Mouse (Mus musculus) hindbrain, postnatal 0 days (tissue): ENCODE data around the gene Rbm47. TPM values are rescaled to one million over a fixed set of nuclear protein-coding genes. Genes with fewer than 3 reads are reported as not detected.

Experiments
- ATAC-seq: fragments of 200-750 bp; cut with Nextera tagmentation; 2 replicates; pipeline ENCODE4 v1.8.0; 2017; ENCODE audit warnings: mild to moderate bottlenecking, moderate TSS enrichment, moderate library complexity
- DNase-seq: peaks from one replicate; pipeline ENCODE4 v3.0.0-alpha.2; 2015; ENCODE audit warnings: low spot score
- H3K27ac ChIP-seq: fragments of 300-500 bp; sonication (generic); 2 replicates; pipeline ENCODE4 v1.5.1; 2014; ENCODE audit warnings: mild to moderate bottlenecking
- H3K27me3 ChIP-seq: fragments of 300-500 bp; sonication (generic); 2 replicates; pipeline ENCODE4 v1.6.1; 2014; ENCODE audit warnings: low read length, mixed read lengths; ENCODE audit not compliant: insufficient read depth
- H3K36me3 ChIP-seq: fragments of 300-500 bp; sonication (generic); 2 replicates; pipeline ENCODE4 v1.6.1; 2014; ENCODE audit warnings: low read length, mixed read lengths; ENCODE audit not compliant: insufficient read depth
- H3K4me1 ChIP-seq: fragments of 300-500 bp; sonication (generic); 2 replicates; pipeline ENCODE4 v1.6.1; 2014; ENCODE audit warnings: antibody characterized with exemption, low read length, mixed read lengths; ENCODE audit not compliant: insufficient read depth
- H3K4me2 ChIP-seq: fragments of 300-500 bp; sonication (generic); 2 replicates; pipeline ENCODE4 v1.6.1; 2014; ENCODE audit warnings: low read depth, mild to moderate bottlenecking, low read length, moderate library complexity, mixed read lengths
- H3K4me3 ChIP-seq: fragments of 300-500 bp; sonication (generic); 2 replicates; pipeline ENCODE4 v1.5.1; 2014; ENCODE audit warnings: low read length
- H3K9ac ChIP-seq: fragments of 300-500 bp; sonication (generic); replicated peaks from 2 replicates; pipeline ENCODE4 v1.6.1; 2014; ENCODE audit warnings: mild to moderate bottlenecking, low read length, moderate library complexity, mixed read lengths
- H3K9me3 ChIP-seq: fragments of 300-500 bp; sonication (generic); 2 replicates; pipeline ENCODE4 v1.6.1; 2016; ENCODE audit warnings: low read length, mixed read lengths
- CTCF ChIP-seq: IDR thresholded peaks from 2 replicates; pipeline ENCODE4 v1.5.1; 2016; ENCODE audit warnings: antibody characterized with exemption, control low read depth, low read depth
- WGBS: fragments of 180-500 bp; shearing (Covaris S2); extraction: QIAGEN DNeasy Blood & Tissue Kit; methylation state at CpG from one replicate; pipeline ENCODE4 v1.1.7; 2014; 5-methylcytosine and 5-hydroxymethylcytosine counted together
- polyA plus RNA-seq: library from polyadenylated mRNA; unstranded; fragments of >200 nt; fragmentation: Nextera tagmentation; extraction: Ambion mirVana; gene quantifications from 2 replicates; pipeline ENCODE4 v1.2.1, GENCODE M21; 2015
- total RNA-seq: library from RNA; depleted of rRNA; stranded (reverse); fragments of >200 nt; gene quantifications from 2 replicates; pipeline ENCODE4 v1.2.3, GENCODE M21; 2014; rRNA removed

Gene Rbm47
- total RNA-seq (2.5 and 2.6 TPM in 2 replicates), polyA plus RNA-seq (5.0 and 6.0 TPM in 2 replicates)

DNA sequence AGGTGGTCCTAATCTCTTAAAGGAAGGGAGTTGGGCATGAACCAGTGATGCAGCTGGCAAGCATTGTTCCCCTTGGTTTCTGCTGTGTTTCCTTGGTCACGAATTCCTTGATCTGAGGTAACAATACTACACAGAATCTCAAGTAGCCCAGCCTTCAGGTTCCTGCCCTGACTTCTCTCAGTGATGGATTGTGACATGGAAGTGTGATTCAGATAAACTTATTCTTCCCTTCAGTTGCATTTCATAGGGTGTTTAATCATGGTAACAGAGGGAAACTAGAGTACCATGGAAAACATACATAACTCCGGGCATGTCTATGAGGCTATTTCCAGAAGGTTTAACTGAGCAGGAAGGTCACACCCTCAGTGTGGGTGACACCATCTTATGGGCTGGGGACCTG, at the start of gene Rbm47:
Gene Rbm47 (minus strand): TSS at position 101 of the 400 bp plus-strand sequence.
- H3K4me2 ChIP-seq = no peak within 1 kb of the TSS
- H3K4me3 ChIP-seq = no peak within 1 kb of the TSS
- ATAC-seq = no peak
- no peaks in the 10 kb centered on the region for H3K27me3 ChIP-seq
- H3K9ac ChIP-seq = no peak within 1 kb of the TSS
- no peak within 1 kb of the TSS for H3K27ac ChIP-seq
- WGBS = 83% methylated on average over 2 of the region's 2 CpGs
- no peaks in the 10 kb centered on the region for H3K4me1 ChIP-seq
- TF ChIP-seq CTCF = no peak
- no peak for DNase-seq
- no peaks in the 10 kb centered on the region for H3K36me3 ChIP-seq
- H3K9me3 ChIP-seq = no peaks in the 10 kb centered on the region

DNA sequence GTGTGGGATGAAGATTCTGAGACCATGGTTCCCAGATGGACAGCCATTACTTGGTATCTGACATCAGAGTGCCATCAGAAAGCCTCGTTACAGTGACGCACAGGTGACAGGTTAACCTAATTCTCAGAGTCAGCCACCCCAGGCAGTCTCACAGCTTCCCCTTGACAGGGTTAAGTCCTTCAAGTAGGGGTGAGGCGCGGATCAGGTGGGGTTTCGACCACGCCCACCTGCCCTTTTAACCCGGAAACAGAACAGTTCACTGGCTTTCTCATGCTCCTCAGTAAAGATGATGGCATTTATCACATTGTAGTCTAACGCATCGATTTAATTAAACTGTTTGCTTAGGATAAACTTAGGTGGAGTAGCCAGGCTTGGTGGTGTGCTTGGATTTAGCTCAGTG, 47.7 kb upstream of the Rbm47 start:
- TF ChIP-seq CTCF = no peak
- no peak overlapping the region for H3K4me3 ChIP-seq
- H3K4me1 ChIP-seq = no peaks in the 10 kb centered on the region

DNA sequence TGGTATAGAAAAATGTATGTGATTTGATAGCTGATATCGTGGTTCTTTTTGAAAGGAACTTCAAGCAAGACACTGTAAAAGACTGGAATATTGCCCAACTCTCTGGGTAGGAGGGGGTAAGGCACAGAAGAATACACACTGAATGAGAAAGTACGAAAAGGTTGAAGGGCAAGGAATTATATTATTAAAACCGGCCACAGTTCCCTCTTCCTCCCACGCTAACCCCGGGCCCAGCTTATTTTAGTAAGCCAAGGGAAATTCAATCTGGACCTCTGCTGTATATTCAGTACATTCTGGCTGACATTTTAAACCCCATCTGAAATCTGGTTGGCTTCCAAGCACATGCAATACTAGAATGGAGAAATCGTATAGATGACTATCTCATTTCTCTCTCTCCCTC, 46.8 kb upstream of the Rbm47 start:
- no peak overlapping the region for H3K4me2 ChIP-seq
- H3K27ac ChIP-seq = no peak overlapping the region
- no peak for TF ChIP-seq CTCF
- no peaks in the 10 kb centered on the region for H3K27me3 ChIP-seq
- H3K4me3 ChIP-seq = no peak overlapping the region
- ATAC-seq (no peak), DNase-seq (peak; percentile 26)
- H3K9ac ChIP-seq = no peak overlapping the region
- no peaks in the 10 kb centered on the region for H3K36me3 ChIP-seq
- 51% methylated on average over 6 of the region's 6 CpGs for WGBS
- no peaks in the 10 kb centered on the region for H3K4me1 ChIP-seq
- no peaks in the 10 kb centered on the region for H3K9me3 ChIP-seq

More for the DNA sequence above, 47.7 kb upstream of the Rbm47 start:
- H3K27me3 ChIP-seq = no peaks in the 10 kb centered on the region
- no peak for ATAC-seq
- no peaks in the 10 kb centered on the region for H3K9me3 ChIP-seq
- WGBS = 83% methylated on average over 9 of the region's 9 CpGs
- no peak overlapping the region for H3K4me2 ChIP-seq
- no peak for DNase-seq
- no peak overlapping the region for H3K9ac ChIP-seq
- no peaks in the 10 kb centered on the region for H3K36me3 ChIP-seq
- H3K27ac ChIP-seq = no peak overlapping the region

GRCm38 (mm10) chr5:66215569-66216277, 42.8 kb upstream of the Rbm47 start:
- Histone ChIP-seq H3K36me3 (no peaks in the 10 kb centered on the region), H3K27ac (no peak overlapping the region), H3K27me3 (no peaks in the 10 kb centered on the region), H3K4me1 (no peaks in the 10 kb centered on the region), H3K4me3 (no peak overlapping the region), H3K9me3 (no peaks in the 10 kb centered on the region), H3K4me2 (no peak overlapping the region), H3K9ac (no peak overlapping the region)
- 70% methylated on average over 10 of the region's 10 CpGs for WGBS
- DNase-seq = no peak
- ATAC-seq = no peak
- no peak for TF ChIP-seq CTCF

DNA sequence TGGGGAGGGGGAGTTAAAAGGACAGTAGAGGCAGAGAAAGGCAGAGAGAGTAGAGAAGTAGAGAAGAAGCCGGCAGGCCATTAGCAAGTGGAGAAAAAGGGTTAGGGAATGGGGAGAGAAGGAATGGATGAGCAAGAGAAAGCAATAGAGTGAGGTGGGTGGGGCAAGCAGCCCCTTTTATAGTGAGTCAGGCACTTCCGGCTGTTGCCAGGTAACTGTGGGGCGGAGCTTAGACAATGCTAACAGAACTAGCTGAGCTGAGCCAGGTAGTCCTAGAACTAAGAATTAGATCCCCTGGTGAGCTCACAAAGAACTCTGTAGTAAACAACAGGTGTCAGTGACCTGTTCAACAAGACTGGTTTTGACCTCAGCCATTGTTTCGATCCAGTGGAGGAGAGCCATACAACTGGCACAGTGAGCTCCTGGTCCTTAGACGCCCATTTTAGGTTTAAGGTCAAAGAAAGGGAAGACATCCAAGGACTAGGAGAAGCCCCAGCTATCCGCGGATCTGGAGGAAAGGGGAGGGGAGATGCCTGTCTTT, 41.5 kb upstream of the Rbm47 start:
- Histone ChIP-seq H3K9ac (no peak overlapping the region), H3K27ac (no peak overlapping the region), H3K4me3 (no peak overlapping the region), H3K9me3 (no peaks in the 10 kb centered on the region), H3K4me1 (no peaks in the 10 kb centered on the region), H3K4me2 (no peak overlapping the region), H3K27me3 (no peaks in the 10 kb centered on the region), H3K36me3 (no peaks in the 10 kb centered on the region)
- no peak for TF ChIP-seq CTCF
- ATAC-seq (no peak), DNase-seq (no peak)
- 51% methylated on average over 7 of the region's 7 CpGs for WGBS

- no peaks in the 10 kb centered on the region for H3K36me3 ChIP-seq
- no peaks in the 10 kb centered on the region for H3K9me3 ChIP-seq
- no peak overlapping the region for H3K4me2 ChIP-seq
- H3K4me3 ChIP-seq = no peak overlapping the region
- no peak overlapping the region for H3K27ac ChIP-seq
- ATAC-seq (peak; percentile 67), DNase-seq (peak; percentile 72)
- no peak overlapping the region for H3K9ac ChIP-seq
- WGBS = 78% methylated on average over 5 of the region's 5 CpGs
- no peaks in the 10 kb centered on the region for H3K4me1 ChIP-seq
- peak; percentile 53 for TF ChIP-seq CTCF
- no peaks in the 10 kb centered on the region for H3K27me3 ChIP-seq
Measured at GRCm38 (mm10) chr5:66209532-66210176, 36.7 kb upstream of the Rbm47 start.
